Mouse (Mus musculus) macrophage (primary cell): Measurements from ENCODE around the gene Fancd2. TPM values are rescaled to one million over a fixed set of nuclear protein-coding genes. Genes with fewer than 3 reads are reported as not detected.

Source experiments
- H3K27ac ChIP-seq: fragments of 350-480 bp; formaldehyde crosslinking; 2 replicates; pipeline ENCODE4 v1.9.0; 2021
- H3K36me3 ChIP-seq: fragments of 350-480 bp; formaldehyde crosslinking; 2 replicates; pipeline ENCODE4 v1.9.0; 2021; ENCODE audit errors: inconsistent target
- H3K4me3 ChIP-seq: fragments of 350-480 bp; formaldehyde crosslinking; 2 replicates; pipeline ENCODE4 v1.9.0; 2021; ENCODE audit errors: inconsistent target
- H3K79me2 ChIP-seq: fragments of 350-480 bp; formaldehyde crosslinking; 2 replicates; pipeline ENCODE4 v1.9.0; 2021; ENCODE audit errors: inconsistent target
- WGBS: methylation state at CpG from one replicate; pipeline ENCODE4 v1.1.7; 2026; ENCODE audit warnings: inconsistent platforms; ENCODE audit not compliant: missing documents; 5-methylcytosine and 5-hydroxymethylcytosine counted together
- polyA plus RNA-seq: library from polyadenylated mRNA; stranded (reverse); fragments of 250-400 nt; gene quantifications from 3 replicates; pipeline ENCODE4 v1.2.4, GENCODE M21; 2018; ENCODE audit warnings: inconsistent platforms

Gene Fancd2
- polyA plus RNA-seq, 1 experiment from 2014 or later = 0.72 TPM

DNA sequence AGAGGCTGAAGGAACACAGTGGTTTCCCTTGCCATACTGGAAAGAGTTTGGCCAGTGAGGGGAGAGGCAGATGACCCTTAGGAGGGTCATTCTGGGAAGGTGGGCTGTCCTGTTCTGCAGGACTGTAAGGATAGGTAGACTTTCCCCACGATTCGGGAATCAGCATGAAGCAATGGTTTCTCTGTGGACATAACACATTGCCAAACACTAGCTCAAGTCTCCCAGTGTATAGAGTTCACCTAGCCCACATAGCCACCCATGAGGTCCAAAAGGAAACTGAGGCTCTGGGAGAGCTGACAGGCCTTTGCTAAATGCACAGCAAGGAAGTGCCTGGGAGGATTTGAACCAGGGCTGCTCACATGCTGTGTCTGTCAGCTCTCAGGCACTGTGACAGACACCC lies 112.5 kb downstream of the Fancd2 start:
- peak overlapping the region; percentile 75 for H3K27ac ChIP-seq
- WGBS = 100% methylated on average over 2 of the region's 2 CpGs

GRCm38 (mm10) chr6:113644808-113645207 lies 113.3 kb downstream of the Fancd2 start:
- 22% methylated on average over 8 of the region's 8 CpGs for WGBS
- Histone ChIP-seq H3K27ac (peak overlapping the region; percentile 75), H3K36me3 (peaks cover 25% of the 10 kb centered on the region; the same call in 1 of the 2 replicates), H3K4me3 (no peak overlapping the region), H3K79me2 (peaks cover 96% of the 10 kb centered on the region)

More for the DNA sequence above, 112.5 kb downstream of the Fancd2 start:
- H3K4me3 ChIP-seq = no peak overlapping the region
- H3K79me2 ChIP-seq = peaks cover 96% of the 10 kb centered on the region
- H3K36me3 ChIP-seq = peaks cover 22% of the 10 kb centered on the region; the same call in 1 of the 2 replicates

Other genes with a start within 250 kb of the Fancd2 start
- gene Cpne9, start 249.4 kb upstream of the Fancd2 start, polyA plus RNA-seq = not detected in 3 replicates
- 24.0 to 33.8 TPM (median 28.7 TPM) in 3 replicates for gene Brpf1, start 224.5 kb upstream of the Fancd2 start, polyA plus RNA-seq
- 5.2 to 11.7 TPM (median 7.6 TPM) in 3 replicates for gene Ogg1, start 204.7 kb upstream of the Fancd2 start, polyA plus RNA-seq
- gene Camk1, start 187.7 kb upstream of the Fancd2 start, polyA plus RNA-seq = 148 to 193 TPM (median 166 TPM) in 3 replicates
- gene Tada3, start 153.8 kb upstream of the Fancd2 start, polyA plus RNA-seq = 21.8 to 25.0 TPM (median 22.9 TPM) in 3 replicates
- 315 to 508 TPM (median 391 TPM) in 3 replicates for gene Arpc4, start 153.6 kb upstream of the Fancd2 start, polyA plus RNA-seq
- 1.8 to 6.3 TPM (median 3.5 TPM) in 3 replicates for gene Ttll3, start 142.4 kb upstream of the Fancd2 start, polyA plus RNA-seq
- gene Rpusd3, start 112.3 kb upstream of the Fancd2 start, polyA plus RNA-seq = 1.5 to 5.0 TPM (median 4.2 TPM) in 3 replicates
- not detected in 3 replicates for gene Cidec, start 95.9 kb upstream of the Fancd2 start, polyA plus RNA-seq
- gene Jagn1, start 89.1 kb upstream of the Fancd2 start, polyA plus RNA-seq = 14.3 to 38.5 TPM (median 29.7 TPM) in 3 replicates
- gene Il17re, start 73.2 kb upstream of the Fancd2 start, polyA plus RNA-seq = not detected in 3 replicates
- gene Il17rc, start 60.3 kb upstream of the Fancd2 start, polyA plus RNA-seq = not detected in 3 replicates
- 14.8 to 22.0 TPM (median 17.8 TPM) in 3 replicates for gene Creld1, start 48.4 kb upstream of the Fancd2 start, polyA plus RNA-seq
- gene Prrt3, start 29.8 kb upstream of the Fancd2 start, polyA plus RNA-seq = not detected in 3 replicates
- gene Emc3, start within 50 bp of the Fancd2 start, polyA plus RNA-seq = 82.1 to 91.7 TPM (median 91.0 TPM) in 3 replicates
- not detected in 3 replicates for gene Fancd2os, start 69.0 kb downstream of the Fancd2 start, polyA plus RNA-seq
- 119 to 193 TPM (median 182 TPM) in 3 replicates for gene Brk1, start 73.1 kb downstream of the Fancd2 start, polyA plus RNA-seq
- gene Vhl, start 92.3 kb downstream of the Fancd2 start, polyA plus RNA-seq = 9.9 to 17.1 TPM (median 13.7 TPM) in 3 replicates
- 37.2 to 60.7 TPM (median 44.6 TPM) in 3 replicates for gene Irak2, start 106.8 kb downstream of the Fancd2 start, polyA plus RNA-seq
- gene Tatdn2, start 165.4 kb downstream of the Fancd2 start, polyA plus RNA-seq = 31.1 to 76.3 TPM (median 53.5 TPM) in 3 replicates
- gene Ghrl, start 188.2 kb downstream of the Fancd2 start, polyA plus RNA-seq = not detected in 3 replicates
- 73.8 to 122 TPM (median 108 TPM) in 3 replicates for gene Sec13, start 209.1 kb downstream of the Fancd2 start, polyA plus RNA-seq